Mouse (Mus musculus) cerebellum, adult 2 months (tissue): ENCODE measurements at regions not wholly inside any gene's neighbourhood (a gene's known extent, or its start where the extent isn't known, plus 50 kb on each side); places are given as distances from the start of the nearest gene placed in this dataset.

Experiments used
- DNase-seq, 2 experiments: peaks; one replicate each; pipeline ENCODE4 v3.0.0; 2021
- H3K27ac ChIP-seq: fragments of 200-500 bp; 2 replicates; pipeline ENCODE4 v1.5.1; 2012; ENCODE audit warnings: low read length, control low read depth, inconsistent platforms; ENCODE audit not compliant: insufficient read depth
- H3K27me3 ChIP-seq: fragments of 200-500 bp; 2 replicates; pipeline ENCODE4 v1.6.1; 2012; ENCODE audit warnings: inconsistent platforms, mild to moderate bottlenecking, low read length, moderate library complexity; ENCODE audit not compliant: control insufficient read depth, insufficient read depth
- H3K4me1 ChIP-seq: fragments of 200-500 bp; 2 replicates; pipeline ENCODE4 v1.6.1; 2011; ENCODE audit warnings: low read length; ENCODE audit not compliant: control insufficient read depth, insufficient read depth
- H3K4me3 ChIP-seq: fragments of 200-500 bp; replicated peaks from 2 replicates; pipeline ENCODE3; 2011; ENCODE audit warnings: mild to moderate bottlenecking, low read depth, low read length, control low read depth; ENCODE audit not compliant: insufficient read depth
- CTCF ChIP-seq: fragments of 200-500 bp; IDR thresholded peaks from 2 replicates; pipeline ENCODE4 v1.5.1; 2011; ENCODE audit warnings: low read depth, mild to moderate bottlenecking, control low read depth, low read length, moderate library complexity, borderline replicate concordance; ENCODE audit not compliant: insufficient read depth
- POLR2A ChIP-seq: fragments of 200-500 bp; IDR thresholded peaks from 2 replicates; pipeline ENCODE4 v1.6.1; 2011; ENCODE audit warnings: low read length, control low read depth, borderline replicate concordance; ENCODE audit not compliant: insufficient read depth
- WGBS: fragments of 180-500 bp; shearing (Covaris S2); methylation state at CpG from one replicate; pipeline ENCODE4 v1.1.7; 2018; 5-methylcytosine and 5-hydroxymethylcytosine counted together

DNA sequence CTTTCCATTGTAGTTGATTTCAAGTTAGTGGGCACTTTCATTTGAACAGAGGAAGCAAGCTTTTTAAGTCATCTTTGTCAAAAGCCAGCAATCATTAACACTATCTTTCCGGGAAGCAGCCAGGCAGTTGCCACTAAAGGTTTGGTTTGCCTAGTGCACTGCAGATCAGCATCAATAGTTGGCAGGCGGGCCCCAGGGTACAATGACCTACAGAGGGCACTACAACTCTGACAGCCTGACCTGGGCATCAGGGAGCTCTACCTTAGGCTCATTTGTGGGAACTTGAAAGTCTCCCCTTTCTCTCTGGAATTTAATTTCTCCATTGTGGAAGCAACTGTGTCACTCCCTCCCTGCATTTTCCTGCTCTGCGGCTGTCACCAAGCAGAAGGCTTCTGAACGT lies 412.6 kb upstream of the Sall1 start:
- no peak overlapping the region for H3K4me3 ChIP-seq
- TF ChIP-seq CTCF (no peak), POLR2A (no peak)
- no peaks in the 10 kb centered on the region for H3K4me1 ChIP-seq
- WGBS, result 57% methylated on average over 4 of the region's 4 CpGs
- no peak overlapping the region for H3K27ac ChIP-seq
- no peak for DNase-seq
- H3K27me3 ChIP-seq, result no peaks in the 10 kb centered on the region

DNA sequence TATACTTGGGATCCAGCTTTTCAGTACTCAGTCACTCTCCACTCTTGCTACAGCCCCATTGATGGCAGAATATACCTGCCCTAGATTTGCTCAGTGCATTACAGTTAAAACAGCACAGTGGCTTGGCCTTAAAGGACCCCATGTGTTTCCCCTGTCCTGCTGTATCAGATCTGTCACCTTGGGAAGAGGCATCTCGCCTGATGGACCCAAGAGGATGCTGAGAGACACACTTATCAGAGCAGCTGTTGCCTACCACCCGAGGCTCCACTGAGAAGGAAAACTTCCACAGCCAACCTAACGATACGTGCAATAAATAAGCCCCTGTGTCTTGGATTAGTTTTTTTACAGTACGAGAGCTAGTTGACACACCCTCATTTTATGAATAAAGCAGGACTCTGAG lies 411.8 kb upstream of the Sall1 start:
- Histone ChIP-seq H3K27ac (no peak overlapping the region), H3K4me3 (no peak overlapping the region), H3K4me1 (no peaks in the 10 kb centered on the region), H3K27me3 (no peaks in the 10 kb centered on the region)
- WGBS, result 36% methylated on average over 5 of the region's 5 CpGs
- no peak for TF ChIP-seq POLR2A
- TF ChIP-seq CTCF, result no peak
- DNase-seq, result no peak

DNA sequence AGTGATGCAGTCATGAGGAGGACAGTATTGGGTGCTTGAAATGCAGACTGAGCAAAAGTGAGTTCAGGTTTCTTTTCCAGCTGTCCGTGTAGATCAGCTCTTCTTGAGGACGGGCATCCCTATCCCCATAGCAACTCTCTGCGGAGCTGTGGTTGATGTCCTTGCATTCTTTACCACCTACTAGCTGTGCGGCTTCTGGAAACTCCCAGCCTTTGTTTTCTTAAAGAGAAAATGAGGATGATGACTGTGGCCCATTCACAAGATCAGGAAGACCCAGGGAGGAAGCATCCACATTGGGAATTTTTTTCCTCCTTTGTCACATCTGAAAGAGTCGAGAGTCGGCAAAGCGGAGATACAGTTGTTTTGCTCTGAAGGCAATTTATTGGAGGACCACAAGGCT lies 410.2 kb upstream of the Sall1 start:
- Histone ChIP-seq H3K4me3 (no peak overlapping the region), H3K4me1 (no peaks in the 10 kb centered on the region), H3K27me3 (no peaks in the 10 kb centered on the region), H3K27ac (no peak overlapping the region)
- no peak for TF ChIP-seq CTCF
- no peak for TF ChIP-seq POLR2A
- WGBS, result 67% methylated on average over 7 of the region's 7 CpGs
- DNase-seq, result no peak

DNA sequence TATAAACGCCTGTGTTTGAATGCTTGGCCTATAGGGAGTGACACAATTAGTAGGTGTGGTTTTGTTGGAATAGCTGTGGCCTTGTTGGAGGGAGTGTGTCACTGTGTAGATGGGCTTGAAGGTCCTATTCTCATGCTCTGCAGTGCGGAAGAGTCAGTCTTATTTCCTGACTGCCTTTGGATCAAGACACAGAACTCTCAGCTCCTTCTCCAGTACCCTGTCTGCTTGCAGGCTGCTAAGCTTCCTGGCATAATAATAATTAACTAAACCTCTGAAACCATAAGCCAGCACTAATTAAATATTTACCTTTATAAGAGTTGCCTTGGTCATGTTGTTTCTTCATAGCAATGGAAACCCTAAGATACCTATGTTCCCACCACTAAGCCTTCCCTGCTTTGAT lies 409.8 kb upstream of the Sall1 start:
- DNase-seq, result no peak
- H3K27ac ChIP-seq, result no peak overlapping the region
- no peak for TF ChIP-seq CTCF
- TF ChIP-seq POLR2A, result no peak
- no peaks in the 10 kb centered on the region for H3K27me3 ChIP-seq
- H3K4me3 ChIP-seq, result no peak overlapping the region
- WGBS, result 85% methylated on average over 2 of the region's 2 CpGs
- H3K4me1 ChIP-seq, result no peaks in the 10 kb centered on the region

DNA sequence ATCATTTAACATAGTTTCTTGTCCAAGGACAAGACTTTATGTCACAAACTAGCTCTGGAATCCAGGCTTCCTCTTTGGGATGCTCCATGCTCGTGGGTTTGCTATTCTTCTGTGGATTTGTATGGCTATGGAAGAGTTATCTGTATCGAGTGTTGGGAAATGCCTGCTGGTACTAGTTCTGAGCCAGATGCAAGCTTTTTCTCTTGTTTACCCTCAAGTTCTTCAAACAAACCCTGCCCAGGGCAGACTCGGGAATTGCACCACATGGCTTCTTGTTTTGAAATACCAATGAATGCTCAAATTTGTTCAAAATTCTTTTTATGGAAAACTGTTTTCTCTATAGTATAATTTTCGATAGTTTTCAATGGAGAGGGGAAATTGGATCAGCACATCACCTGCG lies 400.5 kb upstream of the Sall1 start:
- DNase-seq, result no peak
- no peak overlapping the region for H3K4me3 ChIP-seq
- no peaks in the 10 kb centered on the region for H3K4me1 ChIP-seq
- no peak overlapping the region for H3K27ac ChIP-seq
- TF ChIP-seq POLR2A (no peak), CTCF (no peak)
- WGBS, result 79% methylated on average over 5 of the region's 5 CpGs
- H3K27me3 ChIP-seq, result no peaks in the 10 kb centered on the region

DNA sequence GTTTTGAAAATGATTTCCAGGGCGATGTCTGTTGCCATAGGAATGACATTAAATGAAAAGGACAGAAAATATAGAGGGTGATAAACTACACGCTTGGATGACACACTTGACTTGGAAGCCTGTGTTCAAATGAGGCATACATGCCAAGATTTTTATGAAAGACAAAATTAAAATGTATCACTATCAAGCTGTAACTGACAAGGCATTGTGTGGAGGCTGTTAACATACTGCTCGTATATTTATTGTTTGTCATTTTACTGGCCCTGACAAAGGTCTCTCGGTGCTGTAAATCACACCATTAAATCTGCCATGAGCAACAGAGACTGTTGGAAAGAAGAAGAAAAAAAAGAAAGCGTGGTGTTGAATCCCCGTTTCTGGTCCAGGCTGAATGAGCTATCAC lies 395.3 kb upstream of the Sall1 start:
- no peak for TF ChIP-seq POLR2A
- no peak for TF ChIP-seq CTCF
- no peaks in the 10 kb centered on the region for H3K27me3 ChIP-seq
- no peak overlapping the region for H3K27ac ChIP-seq
- 15% methylated on average over 6 of the region's 6 CpGs for WGBS
- H3K4me1 ChIP-seq, result no peaks in the 10 kb centered on the region
- DNase-seq, result no peak
- no peak overlapping the region for H3K4me3 ChIP-seq

DNA sequence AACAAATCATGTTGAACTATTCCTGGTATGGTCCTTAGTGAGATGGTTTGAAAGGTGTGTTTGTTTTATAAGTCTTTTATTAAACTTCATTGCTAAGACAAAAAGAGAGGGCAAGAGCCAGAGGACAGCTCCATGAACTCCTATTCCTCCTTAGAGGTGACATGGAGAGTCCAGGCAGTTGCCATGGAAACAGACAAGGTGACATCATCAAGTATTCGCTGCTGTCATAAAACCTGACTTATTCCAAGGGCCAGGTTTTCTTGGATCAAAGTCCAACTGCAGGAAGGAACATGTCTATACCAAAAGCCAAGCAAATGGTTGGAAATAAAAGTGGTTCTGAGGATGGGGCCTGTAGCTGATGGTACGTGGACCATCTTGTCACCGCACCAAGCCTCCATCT lies 383.0 kb upstream of the Sall1 start:
- no peaks in the 10 kb centered on the region for H3K27me3 ChIP-seq
- DNase-seq, result no peak
- H3K4me1 ChIP-seq, result no peaks in the 10 kb centered on the region
- H3K27ac ChIP-seq, result no peak overlapping the region
- H3K4me3 ChIP-seq, result no peak overlapping the region
- no peak for TF ChIP-seq POLR2A
- TF ChIP-seq CTCF, result no peak
- 86% methylated on average over 3 of the region's 3 CpGs for WGBS

DNA sequence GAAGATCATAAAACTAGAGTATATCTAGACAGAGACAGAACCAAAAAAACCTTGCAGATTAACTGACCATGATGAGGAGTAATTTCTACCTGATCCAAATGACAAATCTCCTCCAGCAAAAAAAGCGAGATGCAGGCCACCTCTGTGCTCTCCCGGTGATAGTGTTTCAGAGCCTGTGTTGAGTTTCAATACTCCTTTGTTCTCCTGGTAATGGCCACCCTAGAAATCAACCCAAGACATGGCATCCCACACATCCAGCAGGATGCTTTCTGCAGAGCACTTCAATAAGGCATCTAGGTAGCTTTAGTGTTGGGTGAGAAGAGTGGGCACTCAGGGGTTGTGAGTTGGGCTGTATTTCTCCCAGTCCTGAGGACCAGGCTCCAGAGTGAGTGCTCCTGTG lies 371.3 kb upstream of the Sall1 start:
- H3K27ac ChIP-seq, result no peak overlapping the region
- TF ChIP-seq POLR2A, result no peak
- TF ChIP-seq CTCF, result no peak
- 98% methylated on average over 2 of the region's 2 CpGs for WGBS
- H3K4me1 ChIP-seq, result no peaks in the 10 kb centered on the region
- H3K27me3 ChIP-seq, result no peaks in the 10 kb centered on the region
- DNase-seq, result no peak
- H3K4me3 ChIP-seq, result no peak overlapping the region
